Comparison of ENCODE assay signal across 8 mouse cellular contexts in genomic region chr3:51353325-51354033, GRCm38 (mm10). TPM values are rescaled to one million over a fixed set of nuclear protein-coding genes. Genes with fewer than 3 reads are reported as not detected.
A peak's percentile ranks its signal among the peaks of the same experiment; 100 is the strongest.
DNase-seq lines count a peak whose midpoint lies in the region; ATAC-seq and TF ChIP-seq lines count a peak whose summit lies in the region.

No protein-coding gene starts in this region.

- no peak for DNase-seq in forebrain, postnatal 0 days
- DNase-seq in forebrain, embryonic 10.5 days (ENCODE audit: extremely low spot score, low spot score) = no peak
- peak; percentile 39 for DNase-seq in ovary, postnatal 36 days (ENCODE audit: low spot score)
- no peak for DNase-seq in ovary, adult 18-20 months (ENCODE audit: low spot score)
- peak; percentile 81 for DNase-seq in adrenal gland, postnatal 14 days
- DNase-seq in yolk sac, embryonic 10.5 days (ENCODE audit: low spot score) = no peak

- H3K27ac ChIP-seq in forebrain, postnatal 0 days (ENCODE audit: low read depth, low read length) = no peak overlapping the region
- H3K27ac ChIP-seq in forebrain, embryonic 10.5 days = no peak overlapping the region

- 0 out of 2 replicates have a peak, but pooled peaks cover under 1% of the 10 kb centered on the region for H3K4me1 ChIP-seq in forebrain, postnatal 0 days (ENCODE audit: insufficient read depth)
- peaks cover 8% of the 10 kb centered on the region for H3K4me1 ChIP-seq in forebrain, embryonic 10.5 days

- 70% methylated on average over 4 of the region's 4 CpGs for WGBS in forebrain, postnatal 0 days
- 72% methylated on average over 4 of the region's 4 CpGs for WGBS in forebrain, embryonic 10.5 days

- H3K9me3 ChIP-seq in forebrain, postnatal 0 days (ENCODE audit: low read length) = no peaks in the 10 kb centered on the region
- no peaks in the 10 kb centered on the region for H3K9me3 ChIP-seq in forebrain, embryonic 10.5 days

- no peaks in the 10 kb centered on the region for H3K36me3 ChIP-seq in forebrain, postnatal 0 days (ENCODE audit: insufficient read depth)
- H3K36me3 ChIP-seq in forebrain, embryonic 10.5 days (replicated peaks) = no peaks in the 10 kb centered on the region

- H3K27me3 ChIP-seq in forebrain, postnatal 0 days (ENCODE audit: insufficient read depth, low read length) = no peaks in the 10 kb centered on the region; the same call in 1 of the 2 replicates
- no peaks in the 10 kb centered on the region for H3K27me3 ChIP-seq in forebrain, embryonic 10.5 days (ENCODE audit: poor library complexity, severe bottlenecking)

- H3K4me3 ChIP-seq in forebrain, postnatal 0 days (ENCODE audit: low read depth, low read length) = no peak overlapping the region
- no peak overlapping the region for H3K4me3 ChIP-seq in forebrain, embryonic 10.5 days

- no peak overlapping the region for H3K9ac ChIP-seq in forebrain, postnatal 0 days

- no peak for ATAC-seq in forebrain, postnatal 0 days
- peak; percentile 74 to 79 for ATAC-seq in hematopoietic stem cell, adult 5-6 weeks (replicated peaks in 1 of 2; ENCODE audit: insufficient read depth in 1 of 2, low FRiP score in 2 of 2, low TSS enrichment in 1 of 2, low read depth in 1 of 2, poor library complexity in 2 of 2, severe bottlenecking in 2 of 2)
- peak; percentile 69 for ATAC-seq in megakaryocyte-erythroid progenitor cell, adult 5-6 weeks (replicated peaks; ENCODE audit: low FRiP score, low TSS enrichment, poor library complexity, severe bottlenecking)

- TF ChIP-seq CTCF in forebrain, postnatal 0 days (IDR thresholded peaks at IDR 0.05; ENCODE audit: low read depth) = peak; percentile 62

- H3K4me2 ChIP-seq in forebrain, postnatal 0 days (ENCODE audit: low read depth) = no peak overlapping the region

RNA-seq across cellular contexts. Expression of gene Elf2, which starts 13.0 kb away (rescaled TPM):
- total RNA-seq in forebrain, postnatal 0 days (2014; rRNA removed) = 78.1 and 83.9 TPM in 2 replicates
- 26.4 and 29.3 TPM in 2 replicates for polyA plus RNA-seq in forebrain, postnatal 0 days (2015; fragmentation: Nextera tagmentation; extraction: Ambion mirVana)
- polyA plus RNA-seq in forebrain, embryonic 10.5 days (2016; fragmentation: Nextera tagmentation; extraction: Ambion mirVana) = 41.6 and 44.2 TPM in 2 replicates
- total RNA-seq in adrenal gland, postnatal 14 days (2021) = 87.8 and 88.4 TPM in 2 replicates
- 173 and 205 TPM in 2 replicates for total RNA-seq in hematopoietic stem cell, adult 5-6 weeks (2017)
- total RNA-seq in megakaryocyte-erythroid progenitor cell, adult 5-6 weeks (2014; fragmentation: Nextera tagmentation) = 68.1 and 69.2 TPM in 2 replicates
- 117 and 122 TPM in 2 replicates for total RNA-seq in megakaryocyte-erythroid progenitor cell, adult 5-6 weeks (2017)

RNA-seq across cellular contexts. Expression of gene Mgarp, which starts 43.1 kb away (rescaled TPM):
- 0.54 and 0.67 TPM in 2 replicates for total RNA-seq in forebrain, postnatal 0 days (2014; rRNA removed)
- 0.42 and 0.53 TPM in 2 replicates for polyA plus RNA-seq in forebrain, postnatal 0 days (2015; fragmentation: Nextera tagmentation; extraction: Ambion mirVana)
- polyA plus RNA-seq in forebrain, embryonic 10.5 days (2016; fragmentation: Nextera tagmentation; extraction: Ambion mirVana) = 8.4 and 12.8 TPM in 2 replicates
- total RNA-seq in adrenal gland, postnatal 14 days (2021) = 308 and 324 TPM in 2 replicates
- not detected in 2 replicates for total RNA-seq in hematopoietic stem cell, adult 5-6 weeks (2017)
- not detected in 2 replicates for total RNA-seq in megakaryocyte-erythroid progenitor cell, adult 5-6 weeks (2014; fragmentation: Nextera tagmentation)
- not detected in 2 replicates for total RNA-seq in megakaryocyte-erythroid progenitor cell, adult 5-6 weeks (2017)

RNA-seq across cellular contexts. Expression of gene Ndufc1, which starts 55.3 kb away (rescaled TPM):
- 78.2 and 186 TPM in 2 replicates for total RNA-seq in forebrain, postnatal 0 days (2014; rRNA removed)
- 871 and 1,036 TPM in 2 replicates for polyA plus RNA-seq in forebrain, postnatal 0 days (2015; fragmentation: Nextera tagmentation; extraction: Ambion mirVana)
- polyA plus RNA-seq in forebrain, embryonic 10.5 days (2016; fragmentation: Nextera tagmentation; extraction: Ambion mirVana) = 642 and 667 TPM in 2 replicates
- 888 and 904 TPM in 2 replicates for total RNA-seq in adrenal gland, postnatal 14 days (2021)
- 41.9 and 90.6 TPM in 2 replicates for total RNA-seq in hematopoietic stem cell, adult 5-6 weeks (2017)
- total RNA-seq in megakaryocyte-erythroid progenitor cell, adult 5-6 weeks (2014; fragmentation: Nextera tagmentation) = 273 and 323 TPM in 2 replicates
- total RNA-seq in megakaryocyte-erythroid progenitor cell, adult 5-6 weeks (2017) = 64.5 and 116 TPM in 2 replicates

Comparison
In these comparisons a context has a peak if more than half of its experiments do, and no peak if none do; other contexts are left out.
1. DNase-seq: peak in ovary, postnatal 36 days (single experiment) and adrenal gland, postnatal 14 days (single experiment); none in forebrain, postnatal 0 days (single experiment), forebrain, embryonic 10.5 days (single experiment), ovary, adult 18-20 months (single experiment) and yolk sac, embryonic 10.5 days (single experiment).
2. RNA of gene Mgarp, which starts 43.1 kb away (total RNA-seq): 308 to 324 TPM in adrenal gland, postnatal 14 days; 0.54 to 0.67 TPM in forebrain, postnatal 0 days, not detected in hematopoietic stem cell, adult 5-6 weeks and not detected in megakaryocyte-erythroid progenitor cell, adult 5-6 weeks; every median in the first group is over 100 times any median in the second.